Mouse (Mus musculus) limb, embryonic 12.5 days (tissue): ENCODE results near the gene Bcl11b. TPM values are rescaled to one million over a fixed set of nuclear protein-coding genes. Genes with fewer than 3 reads are reported as not detected.
A peak's percentile ranks its signal among the peaks of the same experiment; 100 is the strongest.

Experiments used
- ATAC-seq: fragments of 200-750 bp; cut with Nextera tagmentation; 2 replicates; pipeline ENCODE4 v1.8.0; 2017; ENCODE audit warnings: low read depth, moderate TSS enrichment; ENCODE audit not compliant: insufficient number of reproducible peaks, insufficient read depth, low FRiP score, low TSS enrichment
- H3K27ac ChIP-seq: fragments of 300-500 bp; sonication (generic); 2 replicates; pipeline ENCODE4 v1.5.1; 2016; ENCODE audit warnings: mild to moderate bottlenecking, moderate library complexity
- H3K27me3 ChIP-seq: fragments of 300-500 bp; sonication (generic); 2 replicates; pipeline ENCODE4 v1.6.1; 2016; ENCODE audit warnings: mild to moderate bottlenecking, moderate library complexity
- H3K36me3 ChIP-seq: fragments of 300-500 bp; sonication (generic); 2 replicates; pipeline ENCODE4 v1.6.1; 2016; ENCODE audit warnings: mild to moderate bottlenecking, moderate library complexity
- H3K4me1 ChIP-seq: fragments of 300-500 bp; sonication (generic); replicated peaks from 2 replicates; pipeline ENCODE4 v1.6.1; 2016
- H3K4me2 ChIP-seq: fragments of 300-500 bp; sonication (generic); 2 replicates; pipeline ENCODE4 v1.6.1; 2016; ENCODE audit warnings: mild to moderate bottlenecking, moderate library complexity
- H3K4me3 ChIP-seq: fragments of 300-500 bp; sonication (generic); replicated peaks from 2 replicates; pipeline ENCODE4 v1.5.1; 2016; ENCODE audit warnings: mild to moderate bottlenecking
- H3K9ac ChIP-seq: fragments of 300-500 bp; sonication (generic); replicated peaks from 2 replicates; pipeline ENCODE4 v1.6.1; 2016; ENCODE audit warnings: mild to moderate bottlenecking, moderate library complexity
- H3K9me3 ChIP-seq: fragments of 300-500 bp; sonication (generic); 2 replicates; pipeline ENCODE4 v1.6.1; 2016; ENCODE audit warnings: mild to moderate bottlenecking, moderate library complexity
- WGBS: fragments of 180-500 bp; shearing (Covaris S2); methylation state at CpG from one replicate; pipeline ENCODE4 v1.1.7; 2016; 5-methylcytosine and 5-hydroxymethylcytosine counted together
- polyA plus RNA-seq: library from polyadenylated mRNA; unstranded; fragments of >200 nt; fragmentation: Nextera tagmentation; extraction: Ambion mirVana; gene quantifications from 2 replicates; pipeline ENCODE4 v1.2.1, GENCODE M21; 2016

The Bcl11b gene
- polyA plus RNA-seq, 1 experiment from 2014 or later: 19.9 TPM

GRCm38 (mm10) chr12:107979710-107980260 lies 23.6 kb downstream of the Bcl11b start:
- Histone ChIP-seq H3K4me1 (peaks cover 76% of the 10 kb centered on the region), H3K36me3 (no peaks in the 10 kb centered on the region; the same call in 1 of the 2 replicates), H3K4me2 (peak overlapping the region; percentile 77), H3K4me3 (peak overlapping the region; percentile 42), H3K9ac (peak overlapping the region; percentile 61), H3K27me3 (peaks cover 3% of the 10 kb centered on the region; the same call in 1 of the 2 replicates), H3K27ac (peak overlapping the region; percentile 98), H3K9me3 (no peaks in the 10 kb centered on the region)
- ATAC-seq: peak; percentile 40
- WGBS: 1% methylated on average over 27 of the region's 28 CpGs

GRCm38 (mm10) chr12:107978736-107979255 lies 24.6 kb downstream of the Bcl11b start:
- peak overlapping the region; percentile 77 for H3K4me2 ChIP-seq
- 39% methylated on average over 8 of the region's 8 CpGs for WGBS

GRCm38 (mm10) chr12:107978063-107978462 lies 25.3 kb downstream of the Bcl11b start:
- peaks cover 3% of the 10 kb centered on the region; the same call in 1 of the 2 replicates for H3K27me3 ChIP-seq
- 9% methylated on average over 14 of the region's 14 CpGs for WGBS
- ATAC-seq: no peak
- H3K36me3 ChIP-seq: no peaks in the 10 kb centered on the region
- peaks cover 92% of the 10 kb centered on the region for H3K4me1 ChIP-seq
- 0 out of 2 replicates have a peak overlapping the region, but pooled peaks have one; percentile 1 for H3K9ac ChIP-seq
- peak overlapping the region; percentile 70 for H3K27ac ChIP-seq
- H3K4me2 ChIP-seq: peak overlapping the region; percentile 77
- H3K4me3 ChIP-seq: peak overlapping the region; percentile 22
- no peaks in the 10 kb centered on the region for H3K9me3 ChIP-seq

More at GRCm38 (mm10) chr12:107978736-107979255, 24.6 kb downstream of the Bcl11b start:
- no peak overlapping the region for H3K9ac ChIP-seq
- no peaks in the 10 kb centered on the region for H3K9me3 ChIP-seq
- H3K4me3 ChIP-seq: no peak overlapping the region
- H3K36me3 ChIP-seq: no peaks in the 10 kb centered on the region; the same call in 1 of the 2 replicates
- peaks cover 84% of the 10 kb centered on the region for H3K4me1 ChIP-seq
- peak overlapping the region; percentile 98 for H3K27ac ChIP-seq
- ATAC-seq: no peak
- H3K27me3 ChIP-seq: peaks cover 3% of the 10 kb centered on the region; the same call in 1 of the 2 replicates

- no peak for ATAC-seq
- 6% methylated on average over 9 of the region's 9 CpGs for WGBS
- H3K4me1 ChIP-seq: peaks cover 97% of the 10 kb centered on the region
- H3K4me2 ChIP-seq: peak overlapping the region; percentile 77
- H3K9ac ChIP-seq: 0 out of 2 replicates have a peak overlapping the region, but pooled peaks have one; percentile 1
- no peak overlapping the region for H3K27ac ChIP-seq
- no peaks in the 10 kb centered on the region for H3K9me3 ChIP-seq
- no peaks in the 10 kb centered on the region for H3K36me3 ChIP-seq
- H3K4me3 ChIP-seq: peak overlapping the region; percentile 22; the same call in 1 of the 2 replicates
- peaks cover 3% of the 10 kb centered on the region; the same call in 1 of the 2 replicates for H3K27me3 ChIP-seq
These were observed 25.9 kb downstream of the Bcl11b start for GRCm38 (mm10) chr12:107977534-107977933.

GRCm38 (mm10) chr12:107977086-107977485 lies 26.3 kb downstream of the Bcl11b start:
- H3K4me3 ChIP-seq: peak overlapping the region; percentile 1; the same call in 1 of the 2 replicates
- peaks cover 3% of the 10 kb centered on the region; the same call in 1 of the 2 replicates for H3K27me3 ChIP-seq
- H3K36me3 ChIP-seq: no peaks in the 10 kb centered on the region
- no peaks in the 10 kb centered on the region for H3K9me3 ChIP-seq
- WGBS: 17% methylated on average over 8 of the region's 8 CpGs
- H3K4me2 ChIP-seq: peak overlapping the region; percentile 77
- no peak for ATAC-seq
- no peak overlapping the region for H3K27ac ChIP-seq
- no peak overlapping the region for H3K9ac ChIP-seq
- peaks cover 97% of the 10 kb centered on the region for H3K4me1 ChIP-seq

GRCm38 (mm10) chr12:107976571-107977001 lies 26.8 kb downstream of the Bcl11b start:
- WGBS: 14% methylated on average over 22 of the region's 22 CpGs
- H3K27ac ChIP-seq: 0 out of 2 replicates have a peak overlapping the region, but pooled peaks have one; percentile 23
- peaks cover 3% of the 10 kb centered on the region; the same call in 1 of the 2 replicates for H3K27me3 ChIP-seq
- ATAC-seq: no peak
- peak overlapping the region; percentile 77 for H3K4me2 ChIP-seq
- H3K9ac ChIP-seq: peak overlapping the region; percentile 47; the same call in 1 of the 2 replicates
- H3K4me3 ChIP-seq: peak overlapping the region; percentile 21
- H3K4me1 ChIP-seq: peaks cover 97% of the 10 kb centered on the region
- H3K9me3 ChIP-seq: no peaks in the 10 kb centered on the region
- H3K36me3 ChIP-seq: no peaks in the 10 kb centered on the region

GRCm38 (mm10) chr12:107975897-107976570 lies 27.4 kb downstream of the Bcl11b start:
- no peaks in the 10 kb centered on the region for H3K36me3 ChIP-seq
- H3K4me1 ChIP-seq: peaks cover 97% of the 10 kb centered on the region
- 19% methylated on average over 14 of the region's 14 CpGs for WGBS
- peak overlapping the region; percentile 21 for H3K4me3 ChIP-seq
- H3K4me2 ChIP-seq: peak overlapping the region; percentile 77
- ATAC-seq: no peak
- 0 out of 2 replicates have a peak overlapping the region, but pooled peaks have one; percentile 23 for H3K27ac ChIP-seq
- H3K27me3 ChIP-seq: peaks cover 3% of the 10 kb centered on the region; the same call in 1 of the 2 replicates
- no peaks in the 10 kb centered on the region for H3K9me3 ChIP-seq
- H3K9ac ChIP-seq: peak overlapping the region; percentile 47; the same call in 1 of the 2 replicates

GRCm38 (mm10) chr12:107975479-107975896 lies 27.9 kb downstream of the Bcl11b start:
- no peaks in the 10 kb centered on the region for H3K36me3 ChIP-seq
- no peak overlapping the region for H3K4me3 ChIP-seq
- H3K9me3 ChIP-seq: no peaks in the 10 kb centered on the region
- H3K4me2 ChIP-seq: peak overlapping the region; percentile 77; the same call in 1 of the 2 replicates
- no peak overlapping the region for H3K9ac ChIP-seq
- peaks cover 3% of the 10 kb centered on the region; the same call in 1 of the 2 replicates for H3K27me3 ChIP-seq
- WGBS: 56% methylated on average over 10 of the region's 10 CpGs
- 0 out of 2 replicates have a peak overlapping the region, but pooled peaks have one; percentile 17 for H3K27ac ChIP-seq
- no peak for ATAC-seq
- peaks cover 96% of the 10 kb centered on the region for H3K4me1 ChIP-seq

- H3K27ac ChIP-seq: 0 out of 2 replicates have a peak overlapping the region, but pooled peaks have one; percentile 45
- ATAC-seq: no peak
These were observed 28.9 kb downstream of the Bcl11b start for GRCm38 (mm10) chr12:107974504-107974903.

GRCm38 (mm10) chr12:107973556-107974140 lies 29.8 kb downstream of the Bcl11b start:
- no peak overlapping the region for H3K4me2 ChIP-seq
- WGBS: 49% methylated on average over 11 of the region's 11 CpGs
- H3K36me3 ChIP-seq: no peaks in the 10 kb centered on the region
- H3K4me3 ChIP-seq: no peak overlapping the region
- ATAC-seq: no peak
- no peak overlapping the region for H3K9ac ChIP-seq
- peak overlapping the region; percentile 14; the same call in 1 of the 2 replicates for H3K27ac ChIP-seq
- no peaks in the 10 kb centered on the region for H3K9me3 ChIP-seq
- H3K27me3 ChIP-seq: peaks cover 3% of the 10 kb centered on the region; the same call in 1 of the 2 replicates
- H3K4me1 ChIP-seq: peaks cover 91% of the 10 kb centered on the region

More at GRCm38 (mm10) chr12:107974504-107974903, 28.9 kb downstream of the Bcl11b start:
- H3K36me3 ChIP-seq: no peaks in the 10 kb centered on the region
- peaks cover 93% of the 10 kb centered on the region for H3K4me1 ChIP-seq
- no peak overlapping the region for H3K9ac ChIP-seq
- no peaks in the 10 kb centered on the region for H3K9me3 ChIP-seq
- no peak overlapping the region for H3K4me3 ChIP-seq
- no peak overlapping the region for H3K4me2 ChIP-seq
- peaks cover 3% of the 10 kb centered on the region; the same call in 1 of the 2 replicates for H3K27me3 ChIP-seq
- 68% methylated on average over 11 of the region's 11 CpGs for WGBS
